Mouse (Mus musculus) forebrain, embryonic 12.5 days (tissue): ENCODE results near the gene Dip2c. TPM values are rescaled to one million over a fixed set of nuclear protein-coding genes. Genes with fewer than 3 reads are reported as not detected.

Experiments used
- ATAC-seq: fragments of 200-750 bp; cut with Nextera tagmentation; 2 replicates; pipeline ENCODE4 v1.8.0; 2017; ENCODE audit warnings: moderate TSS enrichment; ENCODE audit not compliant: low FRiP score
- H3K27ac ChIP-seq: fragments of 300-500 bp; sonication (generic); 2 replicates; pipeline ENCODE4 v1.5.1; 2016; ENCODE audit warnings: mild to moderate bottlenecking
- H3K27me3 ChIP-seq: fragments of 300-500 bp; sonication (generic); 2 replicates; pipeline ENCODE4 v1.6.1; 2016; ENCODE audit warnings: mild to moderate bottlenecking
- H3K36me3 ChIP-seq: fragments of 300-500 bp; sonication (generic); replicated peaks from 2 replicates; pipeline ENCODE4 v1.6.1; 2016; ENCODE audit warnings: mild to moderate bottlenecking
- H3K4me1 ChIP-seq: fragments of 300-500 bp; sonication (generic); 2 replicates; pipeline ENCODE4 v1.6.1; 2016
- H3K4me2 ChIP-seq: fragments of 300-500 bp; sonication (generic); 2 replicates; pipeline ENCODE4 v1.6.1; 2016; ENCODE audit warnings: mild to moderate bottlenecking, moderate library complexity
- H3K4me3 ChIP-seq: fragments of 300-500 bp; sonication (generic); replicated peaks from 2 replicates; pipeline ENCODE4 v1.5.1; 2016; ENCODE audit warnings: mild to moderate bottlenecking
- H3K9ac ChIP-seq: fragments of 300-500 bp; sonication (generic); 2 replicates; pipeline ENCODE4 v1.6.1; 2016; ENCODE audit warnings: mild to moderate bottlenecking
- H3K9me3 ChIP-seq: fragments of 300-500 bp; sonication (generic); 2 replicates; pipeline ENCODE4 v1.6.1; 2016
- WGBS: fragments of 180-500 bp; shearing (Covaris S2); methylation state at CpG from one replicate; pipeline ENCODE4 v1.1.7; 2016; 5-methylcytosine and 5-hydroxymethylcytosine counted together
- polyA plus RNA-seq: library from polyadenylated mRNA; unstranded; fragments of >200 nt; fragmentation: Nextera tagmentation; extraction: Ambion mirVana; gene quantifications from 2 replicates; pipeline ENCODE4 v1.2.1, GENCODE M21; 2016

The Dip2c gene
- 10.4 and 10.5 TPM in 2 replicates for polyA plus RNA-seq

- H3K4me3 ChIP-seq: peak within 1 kb of the TSS; percentile 90
- H3K9ac ChIP-seq: peak within 1 kb of the TSS; percentile 93
- WGBS: under 1% methylated on average over 63 of the region's 67 CpGs
- peaks cover 27% of the 10 kb centered on the region for H3K4me1 ChIP-seq
- H3K36me3 ChIP-seq: no peaks in the 10 kb centered on the region
- peak within 1 kb of the TSS; percentile 99 for H3K27ac ChIP-seq
- no peaks in the 10 kb centered on the region for H3K9me3 ChIP-seq
- H3K27me3 ChIP-seq: no peaks in the 10 kb centered on the region
- peak within 1 kb of the TSS; percentile 78 for H3K4me2 ChIP-seq
- ATAC-seq: peak; percentile 93
These were observed at the start of gene Dip2c for GRCm38 (mm10) chr13:9276322-9276855. TSS of gene Dip2c (plus strand) at chr13:9276528.

- ATAC-seq: no peak
- no peak overlapping the region for H3K4me2 ChIP-seq
- no peaks in the 10 kb centered on the region for H3K27me3 ChIP-seq
- no peak overlapping the region for H3K27ac ChIP-seq
- 73% methylated on average over 5 of the region's 5 CpGs for WGBS
- no peaks in the 10 kb centered on the region for H3K36me3 ChIP-seq
- H3K4me1 ChIP-seq: no peaks in the 10 kb centered on the region
- no peak overlapping the region for H3K4me3 ChIP-seq
- H3K9ac ChIP-seq: no peak overlapping the region
- no peaks in the 10 kb centered on the region for H3K9me3 ChIP-seq
These were observed 49.2 kb upstream of the Dip2c start for GRCm38 (mm10) chr13:9227078-9227477.

- no peaks in the 10 kb centered on the region for H3K9me3 ChIP-seq
- H3K9ac ChIP-seq: no peak overlapping the region
- no peak for ATAC-seq
- H3K27ac ChIP-seq: no peak overlapping the region
- H3K27me3 ChIP-seq: no peaks in the 10 kb centered on the region
- no peaks in the 10 kb centered on the region for H3K36me3 ChIP-seq
- no peak overlapping the region for H3K4me2 ChIP-seq
- H3K4me3 ChIP-seq: no peak overlapping the region
- no peaks in the 10 kb centered on the region for H3K4me1 ChIP-seq
- WGBS: 89% methylated on average over 7 of the region's 7 CpGs
These were observed 38.8 kb upstream of the Dip2c start for GRCm38 (mm10) chr13:9237495-9237894.

GRCm38 (mm10) chr13:9239127-9239526 is 37.2 kb upstream of the Dip2c start:
- Histone ChIP-seq H3K4me2 (no peak overlapping the region), H3K27me3 (no peaks in the 10 kb centered on the region), H3K27ac (no peak overlapping the region), H3K4me3 (no peak overlapping the region), H3K36me3 (no peaks in the 10 kb centered on the region), H3K9ac (no peak overlapping the region), H3K4me1 (no peaks in the 10 kb centered on the region), H3K9me3 (no peaks in the 10 kb centered on the region)
- no peak for ATAC-seq
- WGBS: 90% methylated on average over 5 of the region's 5 CpGs

GRCm38 (mm10) chr13:9239631-9240236 is 36.6 kb upstream of the Dip2c start:
- no peaks in the 10 kb centered on the region for H3K9me3 ChIP-seq
- no peak overlapping the region for H3K4me2 ChIP-seq
- ATAC-seq: no peak
- H3K36me3 ChIP-seq: no peaks in the 10 kb centered on the region
- H3K4me1 ChIP-seq: no peaks in the 10 kb centered on the region
- no peaks in the 10 kb centered on the region for H3K27me3 ChIP-seq
- 90% methylated on average over 12 of the region's 12 CpGs for WGBS
- H3K27ac ChIP-seq: no peak overlapping the region
- H3K4me3 ChIP-seq: no peak overlapping the region
- no peak overlapping the region for H3K9ac ChIP-seq

GRCm38 (mm10) chr13:9261748-9262147 is 14.6 kb upstream of the Dip2c start:
- Histone ChIP-seq H3K36me3 (no peaks in the 10 kb centered on the region), H3K9ac (no peak overlapping the region), H3K4me3 (no peak overlapping the region), H3K9me3 (no peaks in the 10 kb centered on the region), H3K4me2 (no peak overlapping the region), H3K27ac (no peak overlapping the region), H3K27me3 (no peaks in the 10 kb centered on the region), H3K4me1 (no peaks in the 10 kb centered on the region)
- no peak for ATAC-seq
- 73% methylated on average over 4 of the region's 4 CpGs for WGBS

- H3K9me3 ChIP-seq: no peaks in the 10 kb centered on the region
- WGBS: 97% methylated on average over 5 of the region's 5 CpGs
- no peak for ATAC-seq
- H3K4me1 ChIP-seq: no peaks in the 10 kb centered on the region
- no peak overlapping the region for H3K27ac ChIP-seq
- H3K36me3 ChIP-seq: no peaks in the 10 kb centered on the region
- no peaks in the 10 kb centered on the region for H3K27me3 ChIP-seq
- H3K4me2 ChIP-seq: no peak overlapping the region
- no peak overlapping the region for H3K9ac ChIP-seq
- no peak overlapping the region for H3K4me3 ChIP-seq
These were observed 10.8 kb upstream of the Dip2c start for GRCm38 (mm10) chr13:9265516-9265915.

GRCm38 (mm10) chr13:9276856-9277620 is 710 bp downstream of the Dip2c start:
- Histone ChIP-seq H3K4me1 (peaks cover 32% of the 10 kb centered on the region), H3K9me3 (no peaks in the 10 kb centered on the region), H3K27ac (peak overlapping the region; percentile 99), H3K36me3 (no peaks in the 10 kb centered on the region), H3K4me2 (peak overlapping the region; percentile 78), H3K4me3 (peak overlapping the region; percentile 90), H3K27me3 (no peaks in the 10 kb centered on the region), H3K9ac (peak overlapping the region; percentile 93)
- WGBS: under 1% methylated on average over 55 of the region's 75 CpGs
- ATAC-seq: peak; percentile 79

GRCm38 (mm10) chr13:9277621-9277960 is 1.3 kb downstream of the Dip2c start:
- Histone ChIP-seq H3K4me2 (peak overlapping the region; percentile 78), H3K27me3 (no peaks in the 10 kb centered on the region), H3K4me3 (peak overlapping the region; percentile 90), H3K9me3 (no peaks in the 10 kb centered on the region), H3K9ac (peak overlapping the region; percentile 93), H3K4me1 (peaks cover 32% of the 10 kb centered on the region), H3K27ac (peak overlapping the region; percentile 99), H3K36me3 (no peaks in the 10 kb centered on the region)
- WGBS: under 1% methylated on average over 15 of the region's 15 CpGs
- ATAC-seq: no peak

GRCm38 (mm10) chr13:9278636-9279035 is 2.3 kb downstream of the Dip2c start:
- Histone ChIP-seq H3K4me3 (peak overlapping the region; percentile 90), H3K9me3 (no peaks in the 10 kb centered on the region), H3K27ac (no peak overlapping the region), H3K27me3 (no peaks in the 10 kb centered on the region), H3K36me3 (no peaks in the 10 kb centered on the region), H3K9ac (no peak overlapping the region), H3K4me1 (peaks cover 37% of the 10 kb centered on the region), H3K4me2 (peak overlapping the region; percentile 78)
- ATAC-seq: no peak
- 85% methylated on average over 5 of the region's 5 CpGs for WGBS

GRCm38 (mm10) chr13:9283050-9283449 is 6.7 kb downstream of the Dip2c start:
- Histone ChIP-seq H3K9me3 (no peaks in the 10 kb centered on the region), H3K27me3 (no peaks in the 10 kb centered on the region), H3K9ac (no peak overlapping the region), H3K4me3 (no peak overlapping the region), H3K4me1 (peaks cover 33% of the 10 kb centered on the region), H3K27ac (no peak overlapping the region), H3K36me3 (no peaks in the 10 kb centered on the region), H3K4me2 (no peak overlapping the region)
- 63% methylated on average over 13 of the region's 13 CpGs for WGBS
- 0 out of 2 replicates have a peak, but pooled peaks have one; percentile 30 for ATAC-seq

- Histone ChIP-seq H3K9ac (no peak overlapping the region), H3K4me2 (no peak overlapping the region), H3K9me3 (no peaks in the 10 kb centered on the region), H3K27me3 (no peaks in the 10 kb centered on the region), H3K27ac (no peak overlapping the region), H3K36me3 (no peaks in the 10 kb centered on the region), H3K4me1 (peaks cover 6% of the 10 kb centered on the region; the same call in 1 of the 2 replicates), H3K4me3 (no peak overlapping the region)
- ATAC-seq: no peak
- WGBS: 47% methylated on average over 2 of the region's 2 CpGs
These were observed 13.6 kb downstream of the Dip2c start for GRCm38 (mm10) chr13:9289916-9290315.
